Mouse (Mus musculus) retina, postnatal 7 days (tissue): Measurements from ENCODE around the gene Tmsb10.
A peak's percentile ranks its signal among the peaks of the same experiment; 100 is the strongest.

Experiments
- DNase-seq: peaks from one replicate; pipeline ENCODE4 v3.0.0-alpha.2; 2012; ENCODE audit warnings: low read depth, low spot score

Tmsb10 gene

DNA sequence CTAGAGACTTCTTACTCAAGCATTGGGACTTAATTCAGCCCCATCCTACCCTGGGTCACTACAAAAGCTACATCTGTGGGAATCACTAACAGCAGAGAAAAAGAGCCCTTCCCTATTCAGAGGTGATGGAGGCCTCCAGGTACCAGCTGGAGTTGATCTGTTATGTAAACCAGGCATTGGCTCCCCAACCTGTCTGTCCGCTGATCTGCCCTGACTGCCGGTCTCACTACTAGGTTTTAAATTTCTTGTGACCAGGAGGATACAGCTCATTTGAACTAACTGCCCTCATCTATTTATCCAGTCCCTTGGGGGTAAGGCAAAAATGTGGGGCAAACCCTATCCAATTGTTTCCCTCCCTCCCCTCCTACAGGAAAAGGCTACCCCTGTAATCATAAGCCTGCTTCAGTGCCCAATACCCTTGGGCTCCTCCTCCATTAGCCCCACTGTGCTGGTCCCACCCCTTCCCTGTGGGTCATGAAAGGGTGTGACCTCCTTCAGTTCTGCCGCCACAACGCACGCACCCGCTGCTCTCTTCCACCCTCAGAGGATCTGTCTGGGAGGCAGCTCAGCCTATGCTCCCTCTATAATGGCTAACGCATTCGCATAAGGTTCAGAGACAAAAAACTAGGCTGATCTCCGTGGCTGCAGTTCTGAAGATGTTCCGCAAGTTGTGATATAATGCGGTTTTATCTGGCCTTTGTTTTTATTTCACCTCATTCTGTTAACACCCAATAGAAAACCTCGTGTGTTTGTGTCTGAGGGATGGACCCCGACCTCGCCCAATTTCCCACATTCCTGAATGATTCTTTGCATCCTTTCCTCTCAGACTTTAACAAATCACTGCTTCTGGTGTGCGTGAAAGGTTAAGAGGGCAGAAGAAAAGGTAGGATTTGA, 2.1 kb downstream of the Tmsb10 start:
- peak; percentile 57 for DNase-seq

DNA sequence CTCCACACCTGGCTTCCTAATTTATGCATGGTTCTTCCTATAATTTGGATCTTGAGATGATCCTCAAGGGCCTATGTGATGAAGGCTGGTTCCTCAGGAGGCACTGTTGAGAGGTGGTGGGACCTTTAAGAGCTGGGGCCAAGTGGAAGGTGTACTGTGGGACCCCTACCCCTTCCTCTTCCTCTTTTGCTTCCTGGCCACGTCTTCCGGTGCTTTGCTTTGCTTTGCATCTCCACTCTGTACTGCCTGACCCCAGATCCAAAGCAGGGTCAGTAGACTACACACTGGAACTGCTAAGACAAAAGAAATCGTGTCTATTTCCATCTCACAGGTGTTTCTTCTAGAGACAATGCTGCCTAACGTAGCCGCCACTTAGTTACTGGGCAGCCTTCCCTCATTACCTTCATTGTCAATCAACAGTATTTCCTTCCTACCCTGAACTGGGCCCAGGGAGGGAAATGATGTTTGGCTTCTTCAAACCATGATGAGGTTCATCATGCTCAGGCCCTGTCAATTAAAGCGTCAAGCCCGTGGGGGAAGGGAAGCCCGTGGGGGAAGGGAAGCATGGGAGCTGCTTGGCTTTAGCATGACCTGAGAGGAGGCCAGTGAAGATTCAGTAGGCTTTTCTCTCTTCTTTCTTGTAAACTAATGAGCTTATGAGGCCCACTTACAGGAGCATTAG, 2.9 kb downstream of the Tmsb10 start:
- DNase-seq = peak; percentile 73

DNA sequence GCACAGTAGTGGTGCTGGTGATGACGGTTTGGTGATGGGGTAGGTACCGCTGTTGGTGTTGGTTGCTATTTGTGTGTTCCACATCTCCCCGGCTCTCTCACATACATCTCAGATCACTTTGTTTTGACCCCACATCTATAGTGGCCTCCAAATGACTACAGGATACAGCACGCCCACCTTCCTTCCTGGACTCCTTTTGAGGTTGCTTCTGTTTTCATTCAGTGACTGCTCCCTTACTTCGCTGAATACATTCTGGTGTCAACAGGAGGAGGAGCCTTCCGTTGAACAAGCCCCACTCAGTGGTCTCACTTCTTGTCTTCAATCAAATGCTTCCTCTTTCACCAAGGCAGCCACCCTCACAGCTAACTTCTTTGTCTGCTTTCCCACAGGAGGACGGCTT, 3.8 kb downstream of the Tmsb10 start:
- no peak for DNase-seq

DNA sequence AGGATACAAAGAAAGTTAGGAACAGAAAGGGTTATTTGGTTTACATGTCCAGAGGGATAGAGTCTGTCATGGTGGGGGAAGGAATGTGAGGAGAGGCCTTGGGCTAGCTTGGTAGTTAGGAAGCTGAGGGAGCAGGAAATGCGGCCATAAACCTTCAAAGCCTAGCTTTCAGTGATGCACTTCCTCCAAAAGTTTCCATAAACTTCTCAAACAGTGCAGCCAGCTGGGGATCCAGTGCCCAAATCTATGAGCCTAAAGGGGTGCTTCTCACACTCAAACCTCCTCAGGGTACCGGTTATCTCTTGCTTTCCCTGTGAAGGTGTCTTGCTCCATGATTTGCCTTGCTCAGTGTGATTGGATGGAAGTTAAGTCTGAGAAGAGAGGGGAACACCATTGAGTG, 5.6 kb downstream of the Tmsb10 start:
- no peak for DNase-seq

DNA sequence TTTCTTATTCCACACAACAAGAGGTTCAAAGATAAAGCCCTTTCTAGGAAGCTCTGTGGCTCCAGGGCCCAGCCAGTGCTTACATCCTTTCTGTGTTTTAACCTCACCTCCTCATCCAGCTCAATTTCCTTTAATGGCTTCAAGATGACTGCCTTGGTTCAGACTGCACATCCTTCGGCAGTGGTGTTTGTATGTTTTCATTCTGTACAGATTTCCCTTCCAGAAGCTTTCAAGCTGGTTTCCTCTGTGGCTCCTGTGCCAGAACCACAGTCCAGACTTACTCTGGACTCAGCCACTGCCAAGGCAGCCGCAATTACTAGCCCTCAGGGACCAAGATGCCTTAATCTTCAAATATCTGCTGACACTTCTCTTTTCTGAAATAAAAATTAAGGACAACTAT, 6.3 kb downstream of the Tmsb10 start:
- DNase-seq = no peak

DNA sequence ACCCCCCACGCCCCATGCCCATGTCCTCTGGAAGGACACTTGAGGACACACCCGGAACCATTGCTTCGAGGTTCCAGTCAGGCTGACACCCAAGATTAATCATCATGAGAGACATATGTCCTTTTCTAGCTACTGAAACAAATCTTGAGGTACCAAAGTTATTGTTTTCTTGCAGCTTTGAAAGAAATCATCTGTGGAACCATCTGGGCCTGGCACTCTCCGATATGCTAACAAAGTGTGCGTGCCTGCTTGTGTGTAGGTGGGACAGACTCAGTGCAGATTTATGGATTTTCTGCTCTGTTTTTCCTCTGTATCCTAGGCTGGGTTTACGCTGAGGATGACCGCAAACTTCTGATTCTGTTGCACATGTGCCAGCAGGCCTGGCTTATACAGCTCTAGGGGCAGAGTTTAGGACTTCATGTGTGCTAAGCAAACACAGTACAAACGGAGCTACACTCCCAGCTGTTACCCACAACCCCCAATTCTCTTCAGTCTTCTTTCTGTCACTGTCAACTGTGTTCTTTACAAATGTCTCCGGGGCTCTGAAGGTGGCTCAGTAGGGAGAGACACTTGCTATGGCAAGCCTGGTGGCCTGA, 9.3 kb downstream of the Tmsb10 start:
- no peak for DNase-seq

DNA sequence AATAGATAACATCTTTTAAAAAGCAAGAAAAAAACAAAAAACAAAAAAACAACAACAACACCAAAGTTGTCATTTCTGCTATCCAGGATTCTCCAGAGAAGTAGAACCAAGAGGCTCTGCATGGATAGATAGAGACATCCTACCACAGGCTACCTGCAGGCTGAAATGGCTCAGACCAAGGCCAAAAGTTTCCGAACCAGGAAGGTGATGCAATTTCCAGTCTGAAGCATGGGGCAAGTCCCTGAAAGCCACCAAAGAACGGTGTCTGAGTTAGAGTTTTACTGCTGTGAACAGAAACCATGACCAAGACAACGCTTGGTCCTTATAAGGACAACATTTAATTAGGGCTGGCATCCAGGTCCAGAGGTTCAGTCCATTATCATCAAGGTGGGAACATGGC, 10.2 kb downstream of the Tmsb10 start:
- no peak for DNase-seq

DNA sequence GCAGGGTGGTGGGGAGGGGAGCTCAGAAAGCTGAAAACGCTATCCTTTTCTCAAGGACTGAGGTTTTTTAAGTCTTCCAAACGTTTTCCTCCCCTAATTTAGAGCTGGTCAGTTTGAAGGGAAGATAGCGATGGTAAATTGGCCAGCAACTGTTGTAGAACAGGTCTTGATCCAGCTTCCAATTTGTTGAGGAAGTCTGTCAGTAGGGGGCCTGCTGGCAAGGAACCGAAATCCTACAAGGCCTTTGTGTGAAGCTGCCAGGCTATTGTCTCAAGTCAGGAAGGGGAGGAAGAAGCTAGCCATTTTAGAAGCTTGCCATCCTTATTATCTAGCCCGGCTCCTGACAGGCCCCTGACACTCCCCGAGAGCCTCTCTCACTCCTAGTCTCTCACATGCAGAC, 10.6 kb downstream of the Tmsb10 start:
- no peak for DNase-seq

DNA sequence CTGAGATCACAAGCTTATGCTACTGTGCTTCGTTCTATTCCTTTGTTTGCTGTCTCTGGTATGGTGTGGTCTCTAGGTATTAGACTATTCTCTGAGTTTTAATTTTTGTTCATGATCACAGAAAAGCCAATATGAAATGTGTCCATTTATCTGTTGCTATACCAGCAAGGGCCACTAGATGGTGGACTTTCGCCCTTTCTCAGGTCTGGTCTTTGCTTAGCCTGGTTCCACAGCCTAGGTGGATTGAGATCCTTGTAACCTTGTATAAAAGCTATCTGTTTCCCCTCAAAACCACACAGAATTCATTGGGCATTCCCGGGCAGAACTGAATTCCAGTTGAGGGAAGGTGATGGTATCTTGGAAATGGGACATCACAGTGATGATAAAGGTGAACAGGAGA, 18.1 kb downstream of the Tmsb10 start:
- peak; percentile 58 for DNase-seq

DNA sequence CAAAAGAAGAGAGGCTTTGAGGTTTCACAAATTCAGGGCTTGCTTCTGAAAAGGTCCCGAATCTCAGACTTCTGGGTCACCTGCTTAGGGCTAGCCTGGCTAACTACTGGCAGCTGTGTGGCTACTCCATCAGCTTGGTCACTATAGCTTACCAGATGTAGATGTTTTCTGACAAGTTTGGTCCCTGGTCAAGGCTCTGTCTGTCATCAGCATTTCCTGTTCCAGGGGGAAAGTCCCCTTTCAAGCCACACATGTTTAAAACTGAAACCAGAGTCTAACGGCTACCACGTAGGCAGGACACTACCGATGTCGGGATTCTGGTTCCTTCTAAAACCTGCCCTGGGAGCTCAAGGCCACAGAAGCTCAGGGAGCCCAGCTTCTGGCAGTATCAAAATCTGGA, 20.7 kb downstream of the Tmsb10 start:
- DNase-seq = no peak

DNA sequence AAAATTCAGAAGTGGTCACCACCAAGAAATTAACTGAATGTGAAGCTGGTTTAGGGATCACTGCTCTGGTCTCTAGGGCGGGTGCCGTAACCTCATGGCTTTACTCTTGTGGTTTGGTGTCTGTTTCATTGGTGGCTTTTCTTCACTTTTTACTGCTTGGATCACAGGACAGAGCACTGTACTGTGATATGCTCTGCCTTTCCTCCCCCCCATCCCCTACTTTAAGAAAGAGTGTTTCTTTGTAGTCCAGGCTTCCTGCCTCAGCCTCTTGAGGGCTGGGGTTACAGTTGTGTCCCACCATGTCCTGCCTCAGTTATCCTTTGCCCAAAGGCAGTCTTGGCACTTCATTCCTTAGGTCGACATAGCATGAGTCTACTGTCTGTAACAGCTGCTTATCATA, 21.1 kb downstream of the Tmsb10 start:
- DNase-seq = no peak

DNA sequence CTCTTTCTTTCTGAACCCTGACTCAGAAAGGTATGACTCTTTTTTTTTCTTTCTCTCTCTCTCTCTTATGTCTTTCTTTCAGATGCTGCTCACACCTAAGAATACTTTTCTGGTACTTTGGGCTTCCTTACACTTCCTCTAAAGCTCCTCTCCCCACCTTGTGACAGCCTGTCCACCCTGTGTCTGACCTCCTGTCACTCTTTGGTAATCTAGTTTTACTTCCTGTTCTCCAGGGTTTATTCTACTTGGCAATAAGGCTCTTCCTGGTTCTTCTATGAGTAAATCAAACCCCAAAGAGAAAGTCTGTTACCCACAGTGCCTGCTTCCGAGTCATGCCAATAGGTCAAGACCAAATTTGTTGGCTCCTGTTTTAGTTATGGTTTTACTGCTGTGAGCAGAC, 25.6 kb downstream of the Tmsb10 start:
- no peak for DNase-seq

DNA sequence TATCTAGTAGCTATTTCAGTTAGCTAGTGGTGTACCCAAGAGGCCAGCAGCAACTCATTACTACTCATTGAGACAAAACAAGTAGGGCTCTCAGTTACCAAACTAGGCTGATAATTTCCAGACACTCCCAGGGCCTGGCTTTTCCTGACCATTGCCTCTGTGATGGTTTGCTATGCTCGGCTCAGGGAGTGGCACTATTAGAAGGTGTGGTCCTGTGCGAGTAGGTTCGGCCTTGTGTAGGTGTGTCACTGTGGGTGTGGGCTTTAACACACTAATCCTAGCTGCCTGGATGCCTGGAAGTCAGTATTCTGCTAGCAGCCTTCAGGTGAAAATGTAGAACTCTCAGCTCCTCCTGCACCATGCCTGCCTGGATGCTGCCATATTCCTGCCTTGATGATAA, 27.0 kb downstream of the Tmsb10 start:
- no peak for DNase-seq

DNA sequence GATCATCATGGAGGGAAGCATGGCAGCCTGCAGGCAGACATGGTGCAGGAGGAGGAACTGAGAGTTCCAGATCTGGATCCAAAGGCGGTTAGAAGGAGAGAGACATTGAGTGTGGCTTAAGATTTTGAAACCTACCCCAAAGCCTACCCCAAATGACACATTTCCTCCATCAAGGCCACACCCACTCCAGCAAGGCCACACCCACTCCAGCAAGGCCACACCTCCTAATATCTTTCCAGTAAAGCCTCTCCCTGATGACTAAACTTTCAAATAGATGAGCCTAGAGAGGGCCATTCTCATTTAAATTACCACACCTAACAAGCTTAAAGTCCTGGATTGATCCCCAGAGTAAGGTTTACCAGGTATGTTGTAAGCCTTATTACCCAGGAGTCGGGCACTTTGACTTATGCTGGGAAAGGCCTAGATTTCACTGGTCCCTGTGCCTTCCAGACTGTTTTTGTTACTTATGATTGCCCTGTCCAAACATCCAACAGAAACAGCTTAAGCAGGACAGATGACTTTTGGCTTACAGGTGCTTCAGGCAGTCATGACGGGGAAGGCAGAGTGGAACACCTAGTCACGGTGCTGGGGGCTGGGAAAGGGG, 28.7 kb downstream of the Tmsb10 start:
- DNase-seq = no peak

DNA sequence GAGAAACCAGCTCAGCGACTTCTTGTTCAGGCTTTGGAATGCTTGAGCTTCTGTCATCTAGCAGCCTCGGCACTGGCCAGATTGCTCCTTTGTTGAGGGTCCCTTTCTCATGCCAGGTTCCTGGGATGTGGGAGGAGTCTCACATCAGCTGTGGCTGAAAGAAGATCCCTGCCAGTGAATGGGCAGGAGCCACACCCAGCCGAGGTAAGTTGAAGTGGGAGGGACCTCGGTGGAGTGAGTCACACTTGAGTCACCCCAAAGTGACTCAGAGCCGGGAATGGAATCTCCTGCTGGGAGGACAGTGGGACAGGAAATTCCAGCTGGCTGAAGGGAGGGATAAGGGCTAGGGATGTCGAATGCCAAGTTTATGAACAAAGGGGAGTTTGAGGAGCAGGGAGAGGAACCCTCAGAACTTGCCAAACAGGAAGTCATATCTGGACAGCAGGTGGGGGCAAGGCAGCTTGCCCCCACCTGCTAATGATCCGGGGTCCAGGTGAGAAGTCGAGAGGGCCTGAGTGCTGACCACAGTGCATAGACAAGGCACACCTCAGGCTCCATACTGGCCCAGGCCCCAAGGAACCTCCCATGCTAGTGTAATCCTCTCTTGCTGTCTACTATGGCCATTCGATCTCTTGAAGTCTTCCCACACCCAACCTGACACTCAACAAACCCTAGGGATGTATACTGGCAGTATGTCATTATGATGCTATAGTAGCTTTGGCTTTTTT, 31.6 kb downstream of the Tmsb10 start:
- DNase-seq = no peak

DNA sequence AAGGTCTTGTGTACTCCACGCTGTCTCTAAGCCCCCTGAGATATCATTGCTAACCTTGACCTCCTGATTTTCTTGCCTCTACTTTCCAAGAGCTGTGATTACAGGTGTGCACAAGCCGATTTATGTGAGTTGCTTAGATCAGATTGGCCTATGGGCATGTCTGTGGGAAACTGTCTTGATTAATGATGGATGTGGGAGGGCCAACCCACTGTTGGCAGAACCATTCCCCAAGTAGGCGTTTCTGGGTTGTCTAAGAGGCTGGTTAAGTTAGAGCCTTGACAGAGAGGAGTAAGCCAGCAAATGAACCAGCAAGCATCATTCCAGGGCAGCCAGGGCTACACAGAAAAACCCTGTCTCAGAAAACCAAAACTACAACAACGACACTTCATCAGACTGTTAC, 32.5 kb downstream of the Tmsb10 start:
- DNase-seq = no peak

DNA sequence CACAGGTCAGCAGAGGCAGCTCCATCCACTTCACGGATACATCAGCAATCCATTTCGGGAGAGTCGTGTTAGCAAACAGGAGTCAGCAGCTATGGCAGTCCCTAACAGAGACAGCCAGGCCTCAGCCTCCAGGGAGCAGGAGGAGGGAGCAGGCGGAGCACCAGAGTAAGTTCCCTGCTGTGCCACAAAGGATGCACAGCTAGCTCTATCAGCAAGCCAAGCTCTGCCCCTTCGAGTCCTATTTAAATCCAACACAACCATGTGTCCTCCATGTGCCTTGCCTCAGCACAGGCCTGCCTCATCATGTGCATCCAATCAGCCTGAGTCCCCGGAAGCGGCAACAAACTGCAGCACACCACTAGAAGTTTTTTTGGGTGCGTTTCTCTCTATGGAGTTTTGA, 35.2 kb downstream of the Tmsb10 start:
- DNase-seq = no peak

DNA sequence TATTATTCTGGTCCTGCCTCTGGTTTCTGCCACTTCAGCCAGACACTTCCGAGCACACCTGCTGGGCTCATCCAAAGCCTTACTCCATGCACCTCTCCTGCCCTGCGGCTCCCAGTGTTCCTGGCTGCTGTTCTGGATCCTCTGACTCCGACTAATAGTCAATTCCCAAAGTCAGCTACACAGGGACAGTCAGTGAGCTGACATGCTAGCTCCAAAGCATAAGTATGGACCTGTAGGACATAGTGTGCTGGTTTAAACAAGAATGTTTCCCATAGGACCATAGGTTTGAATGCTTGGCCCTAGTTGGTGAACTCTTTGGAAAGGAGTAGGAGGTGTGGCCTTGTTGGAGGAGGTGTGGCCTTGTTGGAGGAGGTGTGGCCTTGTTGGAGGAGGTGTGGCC, 37.5 kb downstream of the Tmsb10 start:
- DNase-seq = no peak

DNA sequence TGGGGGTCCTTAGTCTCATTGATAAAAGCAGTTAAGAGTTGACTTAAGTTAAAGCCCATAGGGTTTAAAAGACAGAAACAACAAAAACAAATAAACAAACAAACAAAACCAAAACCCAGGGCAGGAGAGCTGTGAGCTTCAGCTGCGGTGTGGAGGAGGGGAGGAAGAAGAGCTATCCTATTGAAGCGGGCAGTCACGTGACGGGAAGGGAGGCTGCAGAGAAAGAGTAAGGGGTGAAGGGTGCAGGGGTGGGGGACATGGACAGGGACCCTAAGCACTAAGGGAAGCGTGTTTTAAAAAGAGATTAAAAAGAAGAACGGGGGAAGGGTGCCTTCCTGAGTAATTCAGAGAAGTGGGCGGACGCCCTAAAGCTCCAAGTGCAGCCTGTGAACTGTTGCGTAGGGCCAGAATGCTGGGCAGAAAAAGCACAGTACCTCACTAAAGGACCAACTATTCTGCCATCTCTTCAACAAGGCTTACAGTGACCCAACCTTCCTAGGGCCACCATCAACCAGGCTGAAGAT, 40.0 kb downstream of the Tmsb10 start:
- no peak for DNase-seq

DNA sequence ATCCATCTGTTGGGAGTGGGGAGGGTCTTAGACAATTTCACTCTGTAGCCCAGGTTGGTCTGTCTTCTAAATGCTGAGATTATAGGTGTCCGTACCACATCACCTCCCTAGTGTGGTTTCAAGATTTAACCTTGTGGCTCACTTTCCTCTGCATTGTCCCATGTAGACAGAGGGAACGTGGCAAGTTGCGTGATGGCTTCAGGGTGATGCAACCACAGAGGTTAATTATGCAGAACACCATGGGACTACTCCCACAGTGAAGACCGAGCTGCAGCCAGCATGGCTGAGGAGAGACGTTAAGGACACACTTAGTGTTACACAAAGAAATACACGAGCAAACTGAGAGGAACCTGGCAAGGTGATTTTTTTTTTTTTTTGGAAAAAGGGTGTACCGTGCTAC, 42.2 kb downstream of the Tmsb10 start:
- DNase-seq = no peak

DNA sequence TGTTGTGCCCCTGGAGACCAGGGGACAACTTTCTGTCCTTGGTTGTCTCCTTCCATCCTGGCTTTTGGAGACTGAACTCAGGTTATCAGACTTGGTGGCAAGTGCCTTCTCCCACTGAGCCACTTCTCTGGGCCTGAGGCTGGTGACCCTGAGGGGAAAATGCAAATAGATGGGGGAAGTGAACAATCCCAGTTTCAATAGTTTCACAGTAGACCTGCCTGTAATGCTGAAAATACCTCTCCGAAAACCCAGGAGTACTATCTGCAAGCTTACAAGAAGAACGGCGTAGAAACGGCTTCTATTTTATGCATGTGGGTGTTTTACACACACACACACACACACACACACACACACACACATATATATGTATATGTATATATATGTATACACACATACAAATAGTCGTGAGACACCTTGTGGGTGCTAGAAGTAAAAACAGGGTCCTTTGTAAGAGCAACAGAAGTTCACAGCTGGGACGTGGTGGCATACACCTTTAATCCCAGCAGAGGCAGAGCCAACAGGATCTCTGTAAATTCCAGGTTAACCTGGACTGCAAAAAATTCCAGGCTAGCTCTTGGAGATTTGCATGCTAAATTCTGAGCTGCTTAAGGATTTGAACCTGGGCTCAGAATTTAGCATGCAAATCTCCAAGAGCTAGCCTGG, 44.3 kb downstream of the Tmsb10 start:
- DNase-seq = no peak
